Mouse (Mus musculus) neutrophil, adult 59 days (primary cell): ENCODE measurements around the gene Exoc2. TPM values are rescaled to one million over a fixed set of nuclear protein-coding genes. Genes with fewer than 3 reads are reported as not detected.

Experiments used
- total RNA-seq, 2 experiments: library from RNA; stranded (reverse); gene quantifications; 1 replicate in 1 of 2; 2 replicates in 1 of 2; pipeline ENCODE4 v1.2.4; 2023

Exoc2 gene
- total RNA-seq: 10 to 100 TPM; 58.2 to 66.0 TPM

DNA sequence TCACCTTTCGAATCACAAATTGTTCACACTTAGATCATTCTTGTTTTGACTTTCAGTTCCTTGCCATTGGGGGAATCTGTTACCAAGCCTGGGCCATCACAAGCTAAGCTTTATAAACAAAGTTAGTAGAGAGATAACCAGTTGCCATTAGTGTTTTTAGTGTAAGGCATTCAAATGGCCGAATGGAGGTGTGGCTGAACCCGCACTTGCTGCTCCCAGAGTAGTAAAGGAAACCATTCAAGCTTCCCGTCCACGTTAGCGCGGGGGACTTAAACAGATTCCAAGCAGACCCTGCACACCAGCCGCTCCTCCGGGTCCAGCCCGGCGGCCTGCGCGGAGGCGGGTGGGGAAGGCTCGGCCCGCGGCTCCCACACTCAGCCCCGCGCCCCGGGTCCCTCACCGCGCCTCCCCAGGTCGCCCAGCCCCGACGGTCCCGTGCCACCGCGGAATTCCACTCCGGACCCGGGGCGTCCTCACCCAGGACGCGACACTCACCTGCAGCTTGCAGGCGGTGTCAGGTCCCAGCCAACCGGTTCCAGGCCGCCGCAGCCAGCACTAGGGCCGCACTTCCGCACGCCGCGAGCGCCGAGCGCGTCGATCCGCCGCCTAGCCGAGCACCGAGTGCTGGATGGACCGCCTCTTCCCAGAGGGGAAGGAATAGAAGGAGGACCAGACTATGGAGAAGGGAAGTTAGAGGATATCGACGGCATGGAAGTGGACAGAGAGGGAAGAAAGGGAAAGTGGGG is at the start of gene Exoc2, which contains the start of gene Gm5447:
Gene Exoc2 (minus strand): TSS at position 593 of the 746 bp plus-strand sequence.
Gene Gm5447 (plus strand): TSS at position 704 of the 746 bp plus-strand sequence.

DNA sequence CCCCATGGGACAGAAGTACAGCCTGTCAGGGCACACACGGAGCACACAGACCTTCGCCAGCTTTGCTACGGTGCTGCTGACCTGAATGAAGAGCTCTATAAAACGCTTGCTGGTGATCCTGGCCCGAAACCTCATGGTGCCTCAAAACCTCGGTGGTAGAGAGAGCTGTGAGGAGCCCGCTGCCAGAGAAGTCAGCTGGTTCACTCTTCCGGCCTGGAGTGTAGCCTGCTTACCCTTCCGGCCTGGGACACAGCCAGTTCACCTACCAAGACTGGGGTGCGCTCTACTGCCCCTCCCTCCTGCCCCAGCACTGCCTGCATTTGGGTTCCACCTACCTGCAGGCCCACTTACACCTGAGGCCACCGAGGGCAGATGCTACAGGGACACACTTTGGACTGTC is 26.4 kb downstream of the Exoc2 start, which contains the start of gene Hus1b:
Gene Hus1b (minus strand): TSS at position 220 of the 400 bp plus-strand sequence.

Other genes starting within 250 kb of the Exoc2 start
- gene Irf4, start 224.9 kb downstream of the Exoc2 start, total RNA-seq: 10 to 100 TPM; 12.7 to 18.9 TPM
- 1 to 10 TPM; 1.6 to 1.8 TPM for gene Hus1b, start 26.3 kb downstream of the Exoc2 start, total RNA-seq
- not detected for gene Gm5447, start 111 bp upstream of the Exoc2 start, total RNA-seq